Mouse (Mus musculus) spleen, postnatal 10 days (tissue): ENCODE measurements around the gene Hcn2.
"Not testable (repeated sequence)": the region's sequence is repeated elsewhere in the genome, so short reads cannot be mapped to it uniquely, and the experiment has no call there.

Experiments used
- DNase-seq, 2 experiments: peaks; one replicate each; pipeline ENCODE4 v3.0.0; 2021 to 2022; ENCODE audit warnings: low spot score in 2 of 2

Gene Hcn2

GRCm38 (mm10) chr10:79687513-79687912 is 28.9 kb upstream of the Hcn2 start:
- no peak for DNase-seq

DNA sequence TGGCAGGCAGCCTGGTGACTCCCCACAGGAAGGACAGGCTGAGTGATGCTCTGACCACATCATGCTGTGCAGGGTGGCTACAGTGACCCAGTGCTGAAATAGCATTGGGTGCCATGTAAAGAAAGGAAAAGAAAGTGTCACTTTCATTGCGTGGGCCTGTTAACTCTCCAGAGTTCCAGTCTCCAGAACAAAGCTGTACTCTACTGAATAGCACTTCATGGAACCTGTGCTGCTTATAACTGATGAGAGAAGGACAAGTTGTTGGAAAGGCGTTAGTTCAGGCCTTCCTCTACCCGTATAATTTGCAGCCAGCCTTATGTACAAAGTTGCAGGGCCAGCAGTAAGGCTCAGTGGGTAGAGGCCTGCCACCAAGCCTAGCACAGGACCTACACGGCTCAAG is 27.7 kb upstream of the Hcn2 start, which contains the start of gene Gzmm:
TSS of gene Gzmm (plus strand) at position 301 of the 400 bp plus-strand sequence.
- no peak for DNase-seq

DNA sequence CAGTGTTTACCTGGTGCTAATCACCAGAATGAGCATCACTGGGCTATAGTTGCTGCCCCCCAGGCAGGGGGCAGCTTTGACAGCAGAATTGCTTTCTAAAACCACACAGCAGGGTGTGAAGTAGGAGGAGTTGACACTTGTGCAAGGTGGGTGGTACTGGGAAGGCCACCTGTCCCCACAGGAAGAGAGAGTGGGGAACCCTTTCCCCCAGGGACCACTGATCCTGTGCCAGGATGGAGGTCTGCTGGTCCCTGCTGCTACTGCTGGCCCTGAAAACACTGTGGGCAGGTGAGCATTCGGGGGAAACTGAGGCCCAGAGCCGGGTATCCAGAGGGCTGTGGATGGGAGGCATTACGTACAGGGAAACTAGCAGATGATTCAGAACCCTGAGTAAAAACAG is 27.3 kb upstream of the Hcn2 start:
- no peak for DNase-seq

DNA sequence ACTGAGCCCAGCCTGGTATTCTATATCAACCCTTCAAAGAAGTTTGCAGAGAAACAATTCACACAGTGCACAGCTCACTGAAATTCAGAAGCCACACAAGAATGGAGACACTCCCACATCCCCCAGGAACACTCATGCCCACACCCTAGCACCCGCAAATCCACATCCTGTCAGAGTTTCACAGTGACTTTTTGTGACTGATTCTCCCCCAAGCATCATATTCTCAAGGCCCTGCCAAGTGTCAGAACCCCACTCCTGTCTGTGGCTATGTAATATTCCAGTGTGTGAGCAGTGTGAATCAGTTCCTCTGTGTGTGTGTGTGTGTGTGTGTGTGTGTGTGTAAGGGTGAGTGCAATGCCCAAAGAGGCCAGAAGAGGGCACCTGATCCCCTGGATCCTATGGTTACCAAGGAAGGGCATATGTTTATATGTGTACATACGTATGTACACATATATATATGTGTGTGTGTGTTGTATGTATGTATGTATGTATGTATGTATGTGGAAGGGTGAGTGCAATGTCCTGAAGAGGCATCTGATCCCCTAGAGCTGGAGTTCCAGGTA is 24.4 kb upstream of the Hcn2 start:
- DNase-seq: no peak

- DNase-seq: no peak
Observed at GRCm38 (mm10) chr10:79693580-79694378, 22.7 kb upstream of the Hcn2 start.

DNA sequence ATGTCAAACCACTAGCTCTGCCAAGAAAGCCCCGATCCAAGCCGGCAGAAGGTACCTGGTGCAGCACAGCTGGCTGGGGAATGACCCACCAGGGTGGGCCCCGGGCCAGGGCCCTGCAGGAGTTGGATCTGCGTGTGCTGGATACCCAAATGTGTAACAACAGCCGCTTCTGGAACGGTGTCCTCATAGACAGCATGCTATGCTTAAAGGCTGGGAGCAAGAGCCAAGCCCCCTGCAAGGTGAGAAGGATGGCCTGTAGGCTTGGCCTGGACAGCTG is 22.1 kb upstream of the Hcn2 start:
- DNase-seq: no peak

DNA sequence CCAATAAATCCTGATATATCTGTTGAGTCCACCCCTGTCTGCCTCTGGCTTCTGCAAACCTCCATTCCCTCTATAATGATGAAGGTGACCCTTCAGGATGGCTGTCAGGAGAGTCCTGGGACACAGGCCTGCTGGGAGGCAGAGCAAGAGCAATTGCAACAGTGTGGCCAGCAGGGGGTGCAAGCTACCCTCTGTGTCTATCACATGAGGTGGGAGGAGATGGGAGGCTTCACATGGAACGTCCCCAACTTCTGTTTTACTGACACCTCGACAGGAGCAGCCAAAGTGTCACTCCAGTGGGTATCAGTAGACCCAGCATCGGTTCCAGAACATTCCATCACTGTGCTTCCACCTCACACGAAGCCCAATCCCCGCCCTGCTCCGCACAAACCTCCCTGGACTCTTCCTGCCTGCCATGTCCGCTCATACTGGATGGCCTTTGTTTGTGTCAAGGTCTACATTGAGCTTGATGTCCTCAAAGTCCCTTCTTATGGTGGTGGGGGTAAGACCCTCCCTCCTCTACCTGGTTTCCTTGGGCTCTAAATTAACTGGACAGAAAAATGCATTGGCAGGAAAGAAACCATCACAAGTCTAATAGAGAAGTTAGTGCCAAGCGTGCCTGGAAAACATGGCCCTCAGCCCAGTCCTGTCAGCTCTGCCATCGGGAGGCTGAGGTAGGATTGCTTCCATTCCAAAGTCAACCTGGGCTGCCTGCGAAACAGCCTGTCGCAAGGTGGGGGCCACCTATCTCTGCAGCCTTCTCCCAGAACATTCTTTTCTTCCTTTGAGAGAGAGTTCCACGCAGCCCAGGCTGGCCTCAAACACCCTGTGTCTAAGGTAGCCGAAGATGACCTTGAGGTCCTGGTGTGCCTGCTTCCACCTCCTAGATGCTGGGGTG is 21.0 kb upstream of the Hcn2 start:
- DNase-seq: peak; percentile 77 to 91

DNA sequence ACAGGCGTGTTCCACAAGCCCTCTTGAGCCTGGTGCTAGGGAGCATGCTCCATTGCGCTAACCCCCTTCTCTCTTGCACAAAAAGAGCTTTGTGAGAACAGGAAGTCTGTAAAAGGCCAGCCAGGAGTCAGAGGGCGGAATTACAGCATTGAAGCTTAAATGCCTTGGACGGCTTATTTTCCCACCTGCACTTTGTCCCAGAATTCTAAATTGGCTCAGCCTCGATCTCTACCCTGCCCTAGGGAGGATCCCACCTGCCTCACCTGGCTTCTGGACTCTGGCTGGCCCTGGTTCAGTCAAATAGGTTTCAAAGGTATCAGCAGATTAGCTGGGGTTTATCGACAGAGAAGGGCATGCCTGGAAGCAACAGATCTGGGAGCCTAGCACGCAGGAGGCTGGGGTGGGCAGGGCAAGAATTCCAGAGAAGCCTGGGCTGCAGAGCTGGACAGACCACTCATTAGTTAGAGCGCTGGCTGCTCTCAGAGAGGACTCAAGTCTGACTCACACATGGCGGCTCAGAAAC is 20.2 kb upstream of the Hcn2 start:
- no peak for DNase-seq

- no peak for DNase-seq
Observed at GRCm38 (mm10) chr10:79697916-79698315, 18.5 kb upstream of the Hcn2 start.

DNA sequence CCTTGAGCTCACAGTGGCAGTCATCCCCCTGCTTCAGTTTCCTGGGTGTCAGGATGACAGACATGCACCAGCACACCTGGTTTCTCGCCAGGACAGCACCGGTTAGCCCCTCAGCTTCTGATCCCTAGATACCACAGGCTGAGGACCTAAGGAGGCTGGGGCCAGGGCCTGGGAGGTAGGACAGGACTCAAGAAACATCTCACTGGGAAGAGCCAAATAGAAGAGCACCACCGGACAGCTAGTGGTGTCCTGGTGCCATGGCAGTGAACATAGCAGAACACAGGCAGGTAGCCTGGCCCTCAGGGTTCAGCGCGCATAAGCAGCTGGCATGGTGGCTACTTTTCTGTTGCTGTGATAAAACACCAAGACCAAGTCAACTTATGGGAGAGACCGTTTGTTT is 18.0 kb upstream of the Hcn2 start:
- no peak for DNase-seq

DNA sequence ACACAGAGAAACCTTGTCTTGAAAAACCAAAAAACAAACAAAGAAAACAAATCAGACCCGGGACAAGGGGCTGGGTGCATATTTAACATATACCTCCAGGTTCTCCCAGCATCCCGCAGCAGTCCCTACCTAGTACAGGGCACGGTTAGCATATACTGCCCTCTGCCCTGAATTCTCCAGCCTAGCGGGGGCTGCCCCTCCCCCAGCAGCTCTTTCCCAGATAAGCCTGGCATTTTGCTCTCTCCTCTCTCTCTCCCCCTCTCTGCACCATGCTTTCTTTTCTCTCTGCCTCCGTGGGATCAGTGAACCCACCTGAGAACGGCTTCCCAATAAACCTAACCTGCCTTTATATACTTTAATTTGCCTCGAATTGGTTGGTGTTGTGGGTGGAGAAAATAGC is 15.8 kb upstream of the Hcn2 start:
- no peak for DNase-seq

GRCm38 (mm10) chr10:79701443-79702129 is 14.8 kb upstream of the Hcn2 start:
- no peak for DNase-seq

- DNase-seq: not testable (repeated sequence)
Observed at GRCm38 (mm10) chr10:79702970-79703369, 13.5 kb upstream of the Hcn2 start.

- no peak for DNase-seq
Observed at GRCm38 (mm10) chr10:79703541-79703940, 12.9 kb upstream of the Hcn2 start.

DNA sequence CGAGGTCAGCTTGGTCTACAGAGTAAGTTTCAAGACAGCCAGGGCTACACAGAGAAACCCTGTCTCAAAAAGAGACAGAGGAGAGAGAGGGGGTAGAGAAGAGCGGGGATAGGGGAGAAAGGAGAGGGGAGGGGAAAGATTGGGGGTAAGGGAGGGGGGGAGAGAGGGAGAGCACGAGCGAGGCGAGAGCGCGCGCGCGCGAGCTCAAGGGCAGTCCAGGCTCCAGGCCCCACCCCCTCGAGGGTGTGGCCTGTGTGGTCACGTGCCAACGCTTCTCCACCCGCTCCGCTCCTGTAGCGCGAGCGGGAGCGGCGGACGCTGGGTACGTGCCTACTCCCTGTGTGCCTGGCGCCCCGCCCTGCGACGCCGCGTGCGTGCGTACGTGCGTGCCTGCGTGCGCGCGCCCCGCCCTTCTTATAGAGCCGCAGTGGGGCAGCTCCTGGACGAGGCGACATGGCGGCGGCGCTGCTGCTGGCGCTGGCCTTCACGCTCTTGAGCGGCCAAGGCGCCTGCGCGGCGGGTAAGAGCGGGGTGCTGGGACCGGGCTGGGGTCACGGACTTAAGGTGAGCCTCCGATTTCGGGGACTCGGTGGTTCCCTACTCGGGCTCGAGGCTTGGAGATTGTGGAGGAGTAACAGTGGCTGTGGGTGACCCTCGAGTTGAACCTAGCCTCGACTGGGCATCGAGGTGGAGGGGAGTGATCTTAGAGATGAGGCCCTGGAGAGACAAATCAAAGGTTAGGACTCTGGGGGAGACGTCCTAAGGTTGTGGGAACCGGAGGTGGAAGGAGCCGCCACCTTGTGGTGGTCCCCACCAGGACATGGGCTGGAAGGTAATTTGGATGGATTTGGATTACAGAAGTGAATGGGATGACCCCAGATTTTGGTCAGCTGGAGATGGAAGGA is 12.1 kb upstream of the Hcn2 start, which contains the start of gene Bsg:
TSS of gene Bsg (plus strand) at position 427 of the 905 bp plus-strand sequence.
- peak; percentile 94 to 99 for DNase-seq

DNA sequence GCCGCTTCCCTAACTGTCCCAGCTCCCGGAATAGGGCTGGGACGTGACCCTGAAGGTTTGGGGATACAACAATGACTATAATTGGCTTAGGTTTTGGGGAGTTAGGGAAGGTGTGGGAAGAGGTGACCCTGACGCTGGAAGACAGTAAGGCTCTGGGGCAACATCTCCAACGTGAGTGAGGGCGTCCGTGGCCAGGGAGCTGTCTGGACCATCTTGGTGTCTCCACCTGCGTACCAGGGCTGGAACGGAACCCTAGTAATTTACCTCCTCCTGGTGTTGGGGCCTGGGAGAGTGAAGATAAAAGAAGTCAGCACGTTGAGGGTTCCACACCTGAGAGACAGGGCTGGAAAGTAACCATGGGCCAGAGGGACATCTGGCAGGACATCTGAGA is 11.5 kb upstream of the Hcn2 start:
- DNase-seq: peak; percentile 52 to 58

DNA sequence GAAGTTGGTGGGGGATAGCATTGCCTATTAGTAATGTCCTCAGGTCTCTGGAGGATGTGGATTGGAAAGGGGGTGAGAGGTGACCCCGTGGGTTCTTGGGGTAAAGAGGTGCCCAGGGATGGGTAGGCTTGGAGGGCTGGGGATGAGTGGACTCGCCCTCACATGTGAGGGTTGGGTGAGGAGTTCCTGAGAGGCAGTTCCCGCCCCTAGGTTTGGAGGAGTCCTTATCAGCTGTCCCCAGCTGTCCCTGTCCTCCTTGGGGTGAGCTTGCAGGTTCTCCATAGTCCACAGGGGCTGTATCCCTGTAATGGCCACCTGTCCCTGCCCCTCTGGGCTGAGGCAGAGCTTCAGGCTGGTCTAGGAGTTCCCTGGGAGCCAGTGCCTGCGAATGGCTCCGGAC is 10.5 kb upstream of the Hcn2 start:
- peak; percentile 75 to 86 for DNase-seq

DNA sequence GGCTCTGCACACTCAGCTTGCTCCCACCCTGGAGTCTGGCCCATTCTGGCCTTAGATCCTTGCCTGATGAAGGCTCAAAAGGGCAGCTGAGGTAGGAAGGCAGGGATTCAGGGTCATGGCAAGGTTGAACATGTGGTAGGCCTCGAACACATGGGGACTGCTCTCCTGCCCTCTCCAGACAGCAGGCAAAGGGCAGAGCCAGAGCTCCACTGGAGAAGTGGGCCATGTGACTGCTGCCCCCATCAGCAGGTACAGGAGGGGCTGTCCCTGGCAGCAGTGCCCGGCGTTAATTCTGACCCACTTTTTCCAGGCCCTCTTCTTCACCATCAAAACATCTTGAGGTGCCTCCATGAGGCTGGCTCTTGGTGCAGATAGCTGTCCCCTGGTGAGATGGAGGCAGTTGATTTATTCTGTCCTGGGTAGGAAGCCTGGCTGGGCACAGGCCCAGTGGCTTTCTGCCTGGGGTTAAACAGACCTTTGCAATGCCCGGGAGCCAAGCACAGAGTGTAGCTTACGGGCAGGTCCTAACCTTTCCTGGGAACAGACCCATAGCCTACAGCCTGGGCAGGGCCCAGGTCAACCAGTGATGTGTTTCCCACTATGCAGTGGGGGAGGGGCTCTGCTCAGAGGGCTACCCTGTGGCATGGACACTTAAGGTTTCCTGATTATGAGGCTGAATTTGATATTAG is 9.9 kb upstream of the Hcn2 start:
- DNase-seq: peak in 1 of 2 experiments; percentile 43

- DNase-seq: no peak
Observed at GRCm38 (mm10) chr10:79707162-79707561, 9.3 kb upstream of the Hcn2 start.

GRCm38 (mm10) chr10:79707759-79708158 is 8.7 kb upstream of the Hcn2 start:
- DNase-seq: no peak
